Comparison of ENCODE assay signal across 8 mouse cellular contexts in the genomic region with DNA sequence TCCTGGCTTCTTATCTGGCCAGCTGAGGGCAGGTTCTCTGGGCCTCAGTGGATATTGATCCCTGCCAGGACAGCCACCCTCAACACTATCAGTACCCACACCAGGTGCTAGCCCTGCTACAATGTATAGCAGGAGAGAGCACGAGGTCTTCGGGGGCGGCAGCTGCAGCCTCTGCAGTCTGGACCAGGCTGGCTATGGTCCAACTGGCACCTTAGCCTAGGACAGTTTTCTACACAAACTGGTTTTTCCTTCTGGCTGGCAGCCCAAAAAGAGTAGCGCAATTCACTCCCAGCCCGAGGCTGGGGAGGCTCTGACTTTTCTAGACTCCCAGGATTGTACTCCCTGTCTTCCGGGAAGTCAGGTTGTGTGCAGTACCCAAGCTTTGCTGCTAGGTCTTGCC. TPM values are rescaled to one million over a fixed set of nuclear protein-coding genes. Genes with fewer than 3 reads are reported as not detected.
DNase-seq lines count a peak whose midpoint lies in the region; ATAC-seq and TF ChIP-seq lines count a peak whose summit lies in the region.

No protein-coding gene starts in this region.

- TF ChIP-seq CTCF in layer of hippocampus, adult 2 months (conservative IDR thresholded peaks at IDR 0.05): no peak
- TF ChIP-seq CTCF in gastrocnemius, adult 2 months (IDR thresholded peaks at IDR 0.05): no peak

- H3K4me2 ChIP-seq in kidney, embryonic 16.5 days (replicated peaks; ENCODE audit: low read depth, low read length): no peak overlapping the region

- 46% methylated on average over 6 of the region's 6 CpGs for WGBS in kidney, embryonic 16.5 days

- H3K9ac ChIP-seq in kidney, embryonic 16.5 days (replicated peaks; ENCODE audit: low read length): no peak overlapping the region

- no peaks in the 10 kb centered on the region for H3K36me3 ChIP-seq in kidney, embryonic 16.5 days (ENCODE audit: insufficient read depth, low read length)

- H3K4me1 ChIP-seq in kidney, embryonic 16.5 days (ENCODE audit: insufficient read depth, low read length): peaks cover 17% of the 10 kb centered on the region; the same call in 1 of the 2 replicates

- H3K9me3 ChIP-seq in kidney, embryonic 16.5 days (ENCODE audit: low read length): no peaks in the 10 kb centered on the region

- H3K27ac ChIP-seq in layer of hippocampus, adult 2 months: peak overlapping the region; percentile 99; the same call in 1 of the 2 replicates
- peak overlapping the region; percentile 5; the same call in 1 of the 2 replicates for H3K27ac ChIP-seq in kidney, embryonic 16.5 days (ENCODE audit: low read length)
- no peak overlapping the region for H3K27ac ChIP-seq in gastrocnemius, adult 2 months

- intact Hi-C loops in gastrocnemius, adult 2 months (cut with DNase I): no loop called here

- peak; percentile 19; the same call in 1 of the 2 replicates for ATAC-seq in kidney, embryonic 16.5 days (ENCODE audit: low FRiP score, low TSS enrichment)
- ATAC-seq in granulocyte monocyte progenitor cell, adult 5-6 weeks (replicated peaks; ENCODE audit: poor library complexity, severe bottlenecking): no peak

- DNase-seq in layer of hippocampus, adult 2 months (ENCODE audit: low spot score in 2 of 2): no peak
- no peak for DNase-seq in layer of hippocampus, adult 18-20 months (ENCODE audit: low spot score in 2 of 2)
- DNase-seq in cerebellum, adult 18-20 months: peak; percentile 32 to 36
- DNase-seq in lung, postnatal 4 days: peak; percentile 74 to 75
- no peak for DNase-seq in frontal cortex, adult 2 months (ENCODE audit: extremely low spot score in 1 of 2, low spot score in 1 of 2)
- DNase-seq in gastrocnemius, adult 2 months: no peak

- no peak overlapping the region for H3K4me3 ChIP-seq in layer of hippocampus, adult 2 months
- H3K4me3 ChIP-seq in kidney, embryonic 16.5 days (ENCODE audit: low read length): no peak overlapping the region
- H3K4me3 ChIP-seq in gastrocnemius, adult 2 months: no peak overlapping the region

- H3K27me3 ChIP-seq in kidney, embryonic 16.5 days (ENCODE audit: insufficient read depth, low read length): peaks cover 29% of the 10 kb centered on the region; the same call in 1 of the 2 replicates

RNA-seq across cellular contexts. Expression of a gene that starts 0.9 kb away (rescaled TPM):
- total RNA-seq in layer of hippocampus, adult 2 months (2021): 100 to 1,000 TPM; 396 to 397 TPM
- total RNA-seq in layer of hippocampus, adult 18-20 months (2021): 100 to 1,000 TPM; 400 to 401 TPM
- polyA plus RNA-seq in kidney, embryonic 16.5 days (2015; fragmentation: Nextera tagmentation; extraction: Ambion mirVana): 12.8 and 14.0 TPM in 2 replicates
- total RNA-seq in granulocyte monocyte progenitor cell, adult 5-6 weeks (2014; fragmentation: Nextera tagmentation): 0.19 and 1.3 TPM in 2 replicates
- total RNA-seq in granulocyte monocyte progenitor cell, adult 5-6 weeks (2017): not detected in 2 replicates
- 470 and 510 TPM in 2 replicates for polyA plus RNA-seq in frontal cortex, adult 2 months (2012; rRNA removed)
- total RNA-seq in gastrocnemius, adult 2 months (2021): 1 to 10 TPM in 1 of 2 experiments, under 1 TPM in 1; 0.36 to 1.0 TPM

RNA-seq across cellular contexts. Expression of a gene that starts 25.6 kb away (rescaled TPM):
- total RNA-seq in layer of hippocampus, adult 2 months (2021): under 1 TPM in 1 of 2 experiments, not detected in 1; 0.37 TPM
- total RNA-seq in layer of hippocampus, adult 18-20 months (2021): under 1 TPM; 0.15 to 0.23 TPM
- polyA plus RNA-seq in kidney, embryonic 16.5 days (2015; fragmentation: Nextera tagmentation; extraction: Ambion mirVana): not detected in 2 replicates
- total RNA-seq in granulocyte monocyte progenitor cell, adult 5-6 weeks (2014; fragmentation: Nextera tagmentation): not detected in 2 replicates
- total RNA-seq in granulocyte monocyte progenitor cell, adult 5-6 weeks (2017): not detected in 2 replicates
- polyA plus RNA-seq in frontal cortex, adult 2 months (2012; rRNA removed): 0.22 and 0.23 TPM in 2 replicates
- total RNA-seq in gastrocnemius, adult 2 months (2021): not detected

RNA-seq across cellular contexts. Expression of a gene that starts 39.3 kb away (rescaled TPM):
- total RNA-seq in layer of hippocampus, adult 2 months (2021): 1 to 10 TPM; 3.4 to 6.0 TPM
- total RNA-seq in layer of hippocampus, adult 18-20 months (2021): 1 to 10 TPM; 4.7 to 4.9 TPM
- polyA plus RNA-seq in kidney, embryonic 16.5 days (2015; fragmentation: Nextera tagmentation; extraction: Ambion mirVana): 0.57 TPM in 1 of 2 replicates, not detected in the other
- not detected in 2 replicates for total RNA-seq in granulocyte monocyte progenitor cell, adult 5-6 weeks (2014; fragmentation: Nextera tagmentation)
- total RNA-seq in granulocyte monocyte progenitor cell, adult 5-6 weeks (2017): not detected in 2 replicates
- polyA plus RNA-seq in frontal cortex, adult 2 months (2012; rRNA removed): 2.2 and 3.1 TPM in 2 replicates
- total RNA-seq in gastrocnemius, adult 2 months (2021): not detected

Comparison
In these comparisons a context has a peak if more than half of its experiments do, and no peak if none do; other contexts are left out.
1. DNase-seq: peak in cerebellum, adult 18-20 months (2 of 2) and lung, postnatal 4 days (2 of 2); none in layer of hippocampus, adult 2 months (0 of 2), layer of hippocampus, adult 18-20 months (0 of 2), frontal cortex, adult 2 months (0 of 2) and gastrocnemius, adult 2 months (single experiment).
2. RNA of a gene that starts 0.9 kb away (total RNA-seq): 400 to 401 TPM in layer of hippocampus, adult 18-20 months and 396 to 397 TPM in layer of hippocampus, adult 2 months; 0.19 to 1.3 TPM in granulocyte monocyte progenitor cell, adult 5-6 weeks and 0.36 to 1.0 TPM in gastrocnemius, adult 2 months; every median in the first group is over 100 times any median in the second.
3. RNA of a gene that starts 39.3 kb away (total RNA-seq): 3.4 to 6.0 TPM in layer of hippocampus, adult 2 months and 4.7 to 4.9 TPM in layer of hippocampus, adult 18-20 months; not detected in granulocyte monocyte progenitor cell, adult 5-6 weeks and not detected in gastrocnemius, adult 2 months; every median in the first group is over 4 times any median in the second.